Mouse (Mus musculus): Measurements from ENCODE around the gene Mybbp1a. TPM values are rescaled to one million over a fixed set of nuclear protein-coding genes. Genes with fewer than 3 reads are reported as not detected.

The Mybbp1a gene
- total RNA-seq (2023; ENCODE audit: inconsistent age), result 169 to 183 TPM (median 175 TPM) in 4 replicates

GRCm38 (mm10) chr11:72440965-72441664, at the start of gene Mybbp1a:
Gene Mybbp1a, plus strand, starts transcription at chr11:72441355.

GRCm38 (mm10) chr11:72411093-72411921, 29.8 kb upstream of the Mybbp1a start, which contains the start of gene Smtnl2:
Gene Smtnl2, minus strand, starts transcription at chr11:72411713.

GRCm38 (mm10) chr11:72434963-72435693, 6.0 kb upstream of the Mybbp1a start, which contains the start of gene Ggt6:
Gene Ggt6, plus strand, starts transcription at chr11:72435526.

GRCm38 (mm10) chr11:72489881-72490301, 48.7 kb downstream of the Mybbp1a start, which contains the start of gene Spns2:
Gene Spns2, minus strand, starts transcription at chr11:72489904.

Other genes starting within 250 kb of the Mybbp1a start
- 0.39 to 1.5 TPM (median 1.3 TPM) in 4 replicates for gene Gm43951, start 234.5 kb upstream of the Mybbp1a start, total RNA-seq (2023; ENCODE audit: inconsistent age)
- gene 4933427D14Rik, start 233.9 kb upstream of the Mybbp1a start, total RNA-seq (2023; ENCODE audit: inconsistent age), result 11.9 to 15.6 TPM (median 13.2 TPM) in 4 replicates
- gene Txndc17, start 233.8 kb upstream of the Mybbp1a start, total RNA-seq (2023; ENCODE audit: inconsistent age), result 26.7 to 36.4 TPM (median 29.0 TPM) in 4 replicates
- gene Med31, start 225.8 kb upstream of the Mybbp1a start, total RNA-seq (2023; ENCODE audit: inconsistent age), result 37.0 to 44.4 TPM (median 38.9 TPM) in 4 replicates
- gene Slc13a5, start 174.1 kb upstream of the Mybbp1a start, total RNA-seq (2023; ENCODE audit: inconsistent age), result not detected in 4 replicates
- gene Xaf1, start 139.7 kb upstream of the Mybbp1a start, total RNA-seq (2023; ENCODE audit: inconsistent age), result 37.8 to 60.0 TPM (median 46.9 TPM) in 4 replicates
- not detected in 4 replicates for gene Fbxo39, start 126.9 kb upstream of the Mybbp1a start, total RNA-seq (2023; ENCODE audit: inconsistent age)
- gene Tekt1, start 78.9 kb upstream of the Mybbp1a start, total RNA-seq (2023; ENCODE audit: inconsistent age), result not detected in 4 replicates
- gene Smtnl2, start 29.6 kb upstream of the Mybbp1a start, total RNA-seq (2023; ENCODE audit: inconsistent age), result 0.48 to 0.69 TPM (median 0.51 TPM) in 3 of 4 replicates, not detected in the other
- gene Ggt6, start 5.8 kb upstream of the Mybbp1a start, total RNA-seq (2023; ENCODE audit: inconsistent age), result not detected in 4 replicates
- gene Spns2, start 48.5 kb downstream of the Mybbp1a start, total RNA-seq (2023; ENCODE audit: inconsistent age), result 45.7 to 47.9 TPM (median 47.1 TPM) in 4 replicates
- gene Spns3, start 109.2 kb downstream of the Mybbp1a start, total RNA-seq (2023; ENCODE audit: inconsistent age), result 11.4 to 13.9 TPM (median 12.9 TPM) in 4 replicates
- gene Ube2g1, start 165.9 kb downstream of the Mybbp1a start, total RNA-seq (2023; ENCODE audit: inconsistent age), result 33.3 to 37.1 TPM (median 35.0 TPM) in 4 replicates
- gene Ankfy1, start 248.7 kb downstream of the Mybbp1a start, total RNA-seq (2023; ENCODE audit: inconsistent age), result 94.1 to 122 TPM (median 108 TPM) in 4 replicates